Mouse (Mus musculus): ENCODE results near the gene Trim80.
"Not testable (repeated sequence)": the region's sequence is repeated elsewhere in the genome, so short reads cannot be mapped to it uniquely, and the experiment has no call there.

The Trim80 gene

GRCm38 (mm10) chr11:115430561-115430960 lies 9.8 kb upstream of the Trim80 start:
- DNase-seq: no peak

- no peak for DNase-seq
Observed at GRCm38 (mm10) chr11:115432814-115433213, 7.5 kb upstream of the Trim80 start.

- DNase-seq: no peak
Observed at GRCm38 (mm10) chr11:115433342-115433741, 7.0 kb upstream of the Trim80 start.

GRCm38 (mm10) chr11:115435596-115436337 lies 4.6 kb upstream of the Trim80 start:
- peak; percentile 63 for DNase-seq

DNA sequence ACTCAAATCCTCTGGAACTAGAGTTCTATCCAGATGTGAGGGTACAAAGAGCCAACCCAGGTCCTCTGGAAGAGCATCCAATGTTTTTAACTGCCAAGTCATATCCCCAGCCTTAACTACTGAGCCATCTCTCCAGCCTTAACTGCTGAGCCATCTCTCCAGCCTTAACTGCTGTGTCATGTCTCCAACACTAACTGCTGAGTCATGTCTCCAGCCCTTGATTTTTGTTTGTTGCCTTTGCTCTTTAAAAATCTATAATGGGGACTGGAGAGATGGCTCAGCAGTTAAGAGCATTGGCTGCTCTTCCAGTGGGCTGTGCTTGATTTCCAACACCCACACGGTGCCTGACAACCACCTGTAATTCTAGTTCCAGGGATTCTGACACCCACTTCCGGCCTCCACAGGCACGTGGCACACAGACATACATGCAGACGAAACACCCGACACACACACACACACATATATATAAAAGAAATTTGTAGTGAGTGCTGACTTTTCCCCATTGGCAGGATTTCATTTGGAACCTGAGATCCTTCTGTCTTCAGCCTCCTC lies 2.7 kb upstream of the Trim80 start:
- DNase-seq: no peak

DNA sequence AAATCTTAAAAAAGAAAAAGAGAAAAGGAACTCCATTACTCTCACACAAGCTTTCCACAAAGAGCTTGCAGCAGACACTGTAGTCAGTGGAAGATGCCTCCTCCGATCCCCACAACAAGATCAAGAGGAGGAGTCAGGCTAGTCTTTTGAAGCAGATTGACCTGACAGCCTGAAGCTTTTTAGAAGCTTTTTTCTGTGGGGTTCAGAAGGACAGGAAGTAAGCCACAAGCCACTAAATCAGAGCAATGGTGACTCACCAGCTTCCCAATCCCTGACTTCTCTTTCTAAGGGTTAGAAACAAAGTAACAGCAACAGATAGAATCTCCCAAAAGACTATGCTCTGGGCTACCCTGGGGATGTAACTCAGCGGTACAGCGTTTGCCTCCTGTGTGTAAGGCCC lies 1.0 kb upstream of the Trim80 start:
- no peak for DNase-seq

DNA sequence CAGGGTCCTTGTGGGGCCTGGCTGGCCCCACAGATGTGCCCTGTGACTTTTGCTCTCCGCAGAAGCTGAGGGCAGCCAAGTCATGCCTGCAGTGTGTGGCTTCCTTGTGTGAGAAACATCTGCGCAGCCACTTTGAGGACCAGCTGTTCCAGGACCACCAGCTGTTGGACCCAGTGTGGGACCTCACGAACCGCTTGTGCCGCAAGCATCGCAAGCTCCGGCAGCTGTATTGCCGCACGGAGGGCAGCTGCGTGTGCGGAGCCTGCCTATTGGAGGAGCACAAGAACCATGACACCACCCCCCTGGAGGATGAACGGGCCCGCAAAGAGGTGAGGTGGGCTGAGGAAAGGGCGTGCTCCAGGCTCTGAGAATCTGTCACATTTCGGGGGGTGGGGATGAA lies 1.1 kb downstream of the Trim80 start:
- DNase-seq: no peak

- peak; percentile 65 for DNase-seq
Observed at GRCm38 (mm10) chr11:115446906-115447305, 6.6 kb downstream of the Trim80 start.

DNA sequence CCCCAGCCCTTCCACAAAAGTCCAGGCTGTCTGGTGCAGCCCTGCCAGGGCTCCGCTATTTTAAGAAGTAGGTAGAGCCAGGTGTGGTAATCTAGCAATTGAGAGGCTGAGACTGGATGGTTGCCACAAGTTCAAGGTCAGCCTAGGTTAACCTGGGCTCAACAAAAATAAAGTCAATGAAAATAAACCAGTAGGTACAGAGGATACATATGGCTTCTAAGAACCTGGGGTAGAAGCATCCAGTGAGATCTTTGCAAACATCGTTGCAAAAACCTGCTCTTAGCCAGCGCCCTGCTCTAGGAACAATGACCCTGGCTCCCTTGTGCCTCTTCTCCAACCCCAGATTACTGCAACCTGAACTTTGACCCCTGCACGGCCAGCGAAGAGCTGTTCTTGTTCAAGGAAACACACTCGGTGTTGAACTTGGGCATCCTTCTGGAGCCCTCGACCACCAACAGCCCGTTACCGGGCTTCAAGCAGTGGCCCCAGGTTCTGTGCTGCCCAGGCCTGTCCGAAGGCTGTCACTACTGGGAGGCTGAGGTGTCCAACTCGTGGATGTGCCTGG lies 7.1 kb downstream of the Trim80 start:
- no peak for DNase-seq

DNA sequence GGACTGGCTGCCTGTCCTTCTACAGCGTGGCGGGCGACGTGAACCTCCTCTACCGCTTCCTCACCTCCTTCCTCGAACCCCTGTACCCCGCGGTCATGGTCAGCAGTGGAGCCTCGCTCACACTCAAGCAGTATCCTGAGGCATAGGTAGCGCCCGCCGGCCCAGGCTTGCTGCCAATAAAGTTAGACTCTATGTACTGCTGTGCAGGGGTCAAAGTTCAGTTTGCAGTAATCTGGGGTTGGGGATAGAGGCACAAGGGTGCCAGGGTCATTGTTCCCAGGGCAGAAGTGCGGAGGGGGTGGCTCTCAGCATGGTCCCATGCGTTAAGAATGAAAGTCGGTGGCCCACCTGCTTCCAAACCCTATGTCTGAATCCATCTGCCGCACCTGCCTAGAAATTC lies 7.7 kb downstream of the Trim80 start:
- DNase-seq: peak; percentile 63

DNA sequence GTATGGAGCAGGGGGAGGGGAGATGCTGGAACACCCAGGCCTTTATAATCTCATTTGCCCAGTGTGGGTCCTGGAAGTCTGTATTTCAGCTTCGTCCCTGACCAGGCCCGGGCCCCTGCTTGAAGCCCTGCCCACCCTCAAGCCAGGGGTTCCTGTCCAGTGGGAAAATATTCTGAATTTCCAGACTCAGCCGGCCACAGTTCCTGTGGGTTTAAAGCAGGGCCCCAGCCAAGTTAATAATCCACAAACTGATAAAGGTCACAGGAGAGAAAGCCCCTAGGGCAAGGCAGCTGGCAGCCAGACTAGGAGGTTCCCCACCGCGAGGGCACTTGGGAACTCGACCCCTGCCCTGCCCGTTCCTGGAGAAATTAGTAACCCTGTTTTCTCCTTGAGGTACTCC lies 8.7 kb downstream of the Trim80 start:
- peak; percentile 79 for DNase-seq

DNA sequence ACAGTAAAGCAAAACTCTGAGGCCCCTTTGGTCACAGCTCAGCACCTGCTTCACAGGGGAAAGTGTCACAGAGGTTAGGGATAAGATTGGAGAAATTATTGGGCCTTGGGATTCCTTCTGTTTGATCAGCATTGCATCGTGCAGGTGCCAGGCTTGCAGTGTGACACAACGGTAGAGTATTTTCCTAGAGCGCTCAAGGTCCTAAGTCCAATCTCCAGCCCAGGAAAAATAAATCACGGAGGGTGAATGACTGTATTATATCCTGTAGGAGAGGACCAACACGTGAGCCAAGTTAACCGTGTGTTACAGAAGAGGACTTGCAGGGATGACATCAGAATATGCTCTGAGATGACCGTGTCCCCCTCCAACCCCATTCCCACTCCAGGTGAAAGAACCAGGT lies 9.8 kb downstream of the Trim80 start:
- DNase-seq: no peak

DNA sequence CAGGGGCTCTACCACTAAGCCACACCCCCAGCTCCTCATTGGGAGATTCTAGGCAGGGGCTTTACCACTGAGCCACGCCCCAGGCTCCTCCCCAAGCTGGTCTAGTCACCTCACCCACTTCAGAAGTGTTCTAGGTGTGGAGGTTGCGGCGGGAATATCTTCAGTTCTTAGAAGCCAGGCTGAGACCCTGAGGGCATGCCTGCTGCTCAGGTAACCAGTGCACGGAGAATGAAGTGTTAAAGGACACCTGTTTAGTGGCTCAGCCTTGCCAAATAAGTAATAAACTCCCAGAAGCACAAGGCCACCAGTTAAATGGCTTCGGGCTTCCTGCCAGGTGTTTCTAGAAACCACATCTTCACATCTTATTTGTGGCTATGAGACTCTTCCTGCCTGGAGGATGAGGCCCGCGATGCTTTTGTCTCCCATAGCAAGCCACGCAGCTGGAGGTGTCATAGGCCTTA lies 11.5 kb downstream of the Trim80 start:
- no peak for DNase-seq

- no peak for DNase-seq
Observed at GRCm38 (mm10) chr11:115452281-115452860, 12.0 kb downstream of the Trim80 start.

DNA sequence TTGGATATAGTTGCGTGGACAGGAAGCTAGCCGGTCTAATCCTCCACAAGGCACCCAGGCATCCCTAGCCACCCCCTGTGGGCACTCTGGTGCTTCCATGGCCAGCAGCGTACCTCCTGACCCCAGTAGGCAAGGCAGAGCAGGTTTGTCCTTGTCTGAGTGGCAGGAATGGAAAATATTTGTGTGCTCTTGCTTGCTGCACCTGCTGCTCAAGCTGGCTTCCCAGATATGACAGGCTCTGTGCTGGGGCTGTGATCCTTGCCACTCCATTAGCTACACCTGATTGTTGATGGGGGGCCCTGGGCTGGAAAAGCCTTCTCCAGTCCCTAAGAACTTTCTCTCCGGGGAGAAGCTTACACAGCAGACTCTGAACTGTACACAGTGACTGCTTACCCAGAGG lies 13.0 kb downstream of the Trim80 start:
- DNase-seq: no peak

- DNase-seq: not testable (repeated sequence)
Observed at GRCm38 (mm10) chr11:115454822-115455221, 14.5 kb downstream of the Trim80 start.

GRCm38 (mm10) chr11:115455619-115456018 lies 15.3 kb downstream of the Trim80 start:
- DNase-seq: no peak

DNA sequence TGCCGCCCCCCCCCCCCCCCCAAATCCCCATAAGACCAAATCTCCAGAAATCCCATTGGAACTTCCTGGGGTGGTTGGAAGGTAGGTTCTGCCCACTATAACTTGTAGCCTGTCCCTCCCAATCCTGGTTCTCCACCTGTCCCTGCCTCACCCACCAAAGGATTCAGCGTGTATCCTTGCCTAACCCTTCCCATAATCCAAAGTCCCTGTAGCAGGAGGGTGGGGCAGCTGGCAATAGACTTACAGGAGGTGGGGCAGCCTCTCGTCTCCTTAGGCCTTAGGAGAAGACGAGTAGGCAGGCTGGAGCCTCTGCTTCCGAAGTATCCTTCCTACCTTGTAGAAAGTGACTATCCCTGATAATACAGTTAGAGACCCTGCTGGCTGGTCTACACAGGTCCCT lies 15.8 kb downstream of the Trim80 start:
- no peak for DNase-seq

- peak; percentile 80 for DNase-seq
Observed at GRCm38 (mm10) chr11:115457405-115457804, 17.1 kb downstream of the Trim80 start.

- no peak for DNase-seq
Observed at GRCm38 (mm10) chr11:115460976-115461375, 20.6 kb downstream of the Trim80 start.

GRCm38 (mm10) chr11:115461846-115462242 lies 21.5 kb downstream of the Trim80 start:
- no peak for DNase-seq

GRCm38 (mm10) chr11:115462243-115462891 lies 22.0 kb downstream of the Trim80 start, which contains the start of gene Slc16a5:
Slc16a5 (plus strand) TSS chr11:115462474.
- DNase-seq: peak; percentile 61

GRCm38 (mm10) chr11:115463397-115463796 lies 23.1 kb downstream of the Trim80 start:
- peak; percentile 56 for DNase-seq
